Mouse (Mus musculus): Measurements from ENCODE around the gene Ankra2.

DNA sequence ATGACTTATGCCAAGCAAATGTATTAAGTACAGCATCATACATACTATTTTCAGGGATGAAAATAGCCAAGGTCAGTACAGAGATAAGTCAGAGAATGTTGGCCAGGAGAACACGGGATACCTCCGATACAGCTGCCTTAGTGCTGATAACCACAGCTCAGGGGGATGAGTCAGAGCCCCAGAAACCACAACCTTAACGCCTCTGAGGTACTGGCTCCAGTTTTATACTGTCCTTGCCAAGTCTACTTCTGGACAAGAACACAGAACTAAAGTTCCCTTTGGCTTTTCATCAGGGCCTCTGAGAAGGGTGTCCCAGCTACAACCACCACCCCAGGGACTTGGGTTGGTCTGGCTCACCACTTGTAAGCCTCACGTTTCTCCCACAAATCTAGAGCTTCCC is 12.8 kb downstream of the Ankra2 start:
- no peak; the same call in 1 of the 2 replicates for TF ChIP-seq EP300 (IDR thresholded peaks at IDR 0.05; ENCODE audit: low read depth)
- no peak for TF ChIP-seq CTCF (IDR thresholded peaks at IDR 0.05; ENCODE audit: low read depth)
